Mouse (Mus musculus) stomach, postnatal 0 days (tissue): ENCODE results near the gene Tspo.

Experiments used
- CTCF ChIP-seq: IDR thresholded peaks from 2 replicates; pipeline ENCODE4 v1.5.1; 2016; ENCODE audit warnings: antibody characterized with exemption, low read depth, mild to moderate bottlenecking, moderate library complexity
- EP300 ChIP-seq: optimal IDR thresholded peaks from 2 replicates; pipeline ENCODE3; 2016; ENCODE audit warnings: antibody characterized with exemption

DNA sequence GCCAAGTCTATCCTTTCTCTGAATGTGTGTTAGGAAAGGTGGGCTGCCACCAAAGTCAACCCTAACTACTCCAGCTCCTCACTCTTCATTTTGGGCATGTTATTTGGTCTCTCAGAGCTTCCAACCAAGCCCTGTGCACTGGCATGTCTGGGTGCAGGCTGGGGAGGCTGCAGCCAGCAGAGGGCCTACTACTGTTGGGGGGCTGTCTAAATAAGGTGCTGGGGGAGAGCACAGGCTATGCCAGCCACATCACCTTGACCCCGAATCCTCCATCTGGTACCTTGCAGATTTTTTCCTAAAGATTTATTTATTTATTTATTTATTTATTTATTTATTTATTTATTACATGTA is 39.6 kb downstream of the Tspo start:
- no peak for TF ChIP-seq EP300
- TF ChIP-seq CTCF: peak; percentile 4; the same call in 1 of the 2 replicates
